Comparison of ENCODE assay signal across 16 mouse cellular contexts in genomic region chr11:115506586-115506985, GRCm38 (mm10). TPM values are rescaled to one million over a fixed set of nuclear protein-coding genes. Genes with fewer than 3 reads are reported as not detected.
A peak's percentile ranks its signal among the peaks of the same experiment; 100 is the strongest.
DNase-seq lines count a peak whose midpoint lies in the region; ATAC-seq and TF ChIP-seq lines count a peak whose summit lies in the region.
"Had no signal": no experiment of that assay in that cellular context is flagged by ENCODE, and none has a peak within 500 bp of the region (broad histone marks: within the 10 kb centered on the region; RNA-seq: fewer than 3 reads in every experiment).

No protein-coding gene starts in this region.

- no peak overlapping the region for H3K9ac ChIP-seq in heart, embryonic 16.5 days (ENCODE audit: low read length)
- H3K9ac ChIP-seq in heart, adult 2 months (ENCODE audit: low read depth, low read length): no peak overlapping the region
- H3K9ac ChIP-seq in CH12.LX (ENCODE audit: insufficient read depth, low read depth): no peak overlapping the region
- peak overlapping the region; percentile 57 for H3K9ac ChIP-seq in liver, embryonic 15.5 days
- H3K9ac ChIP-seq: hindbrain, embryonic 15.5 days had no signal

- no peak for TF ChIP-seq CTCF in heart, adult 2 months (IDR thresholded peaks at IDR 0.05)
- TF ChIP-seq CTCF in CH12.LX (conservative IDR thresholded peaks at IDR 0.05 in 1 of 2, IDR thresholded peaks at IDR 0.05 in 1 of 2; ENCODE audit: low read depth in 2 of 2, low read length in 2 of 2): no peak

- H3K4me1 ChIP-seq in heart, embryonic 16.5 days (ENCODE audit: control insufficient read depth, insufficient read depth, low read length): peaks cover 48% of the 10 kb centered on the region
- peaks cover 11% of the 10 kb centered on the region for H3K4me1 ChIP-seq in heart, adult 2 months (ENCODE audit: control insufficient read depth, insufficient read depth, low read length)
- peaks cover 36 to 69% of the 10 kb centered on the region in 2 experiments for H3K4me1 ChIP-seq in CH12.LX (ENCODE audit: control insufficient read depth in 1 of 2, insufficient read depth in 2 of 2)
- peaks cover 70% of the 10 kb centered on the region for H3K4me1 ChIP-seq in liver, embryonic 15.5 days (replicated peaks)
- H3K4me1 ChIP-seq in limb, embryonic 10.5 days: peaks cover 29% of the 10 kb centered on the region

- WGBS in heart, embryonic 16.5 days: 35% methylated on average over 3 of the region's 3 CpGs
- 47% methylated on average over 3 of the region's 3 CpGs for WGBS in heart, adult 2 months
- 17% methylated on average over 3 of the region's 3 CpGs for WGBS in liver, embryonic 15.5 days (ENCODE audit: insufficient replicate concordance)
- WGBS in limb, embryonic 10.5 days: 84% methylated on average over 3 of the region's 3 CpGs

- no peaks in the 10 kb centered on the region for H3K27me3 ChIP-seq in heart, embryonic 16.5 days (ENCODE audit: control insufficient read depth, insufficient read depth, low read length)
- no peaks in the 10 kb centered on the region for H3K27me3 ChIP-seq in heart, adult 2 months (ENCODE audit: control insufficient read depth, insufficient read depth, low read length)
- H3K27me3 ChIP-seq in CH12.LX (replicated peaks): no peaks in the 10 kb centered on the region
- no peaks in the 10 kb centered on the region for H3K27me3 ChIP-seq in liver, embryonic 15.5 days
- no peaks in the 10 kb centered on the region for H3K27me3 ChIP-seq in limb, embryonic 10.5 days (ENCODE audit: low read depth, poor library complexity, severe bottlenecking)
- H3K27me3 ChIP-seq: hindbrain, embryonic 15.5 days had no signal

- H3K9me3 ChIP-seq in heart, embryonic 16.5 days (replicated peaks; ENCODE audit: control insufficient read depth, low read length): no peaks in the 10 kb centered on the region
- no peaks in the 10 kb centered on the region for H3K9me3 ChIP-seq in CH12.LX (replicated peaks; ENCODE audit: low read length)
- H3K9me3 ChIP-seq in liver, embryonic 15.5 days (replicated peaks): no peaks in the 10 kb centered on the region
- no peaks in the 10 kb centered on the region for H3K9me3 ChIP-seq in limb, embryonic 10.5 days (replicated peaks)
- H3K9me3 ChIP-seq: hindbrain, embryonic 15.5 days had no signal

- peaks cover 1% of the 10 kb centered on the region; the same call in 1 of the 2 replicates for H3K79me2 ChIP-seq in heart, adult 2 months (replicated peaks; ENCODE audit: control insufficient read depth, insufficient read depth, low read length)
- H3K79me2 ChIP-seq in CH12.LX (replicated peaks; ENCODE audit: control insufficient read depth, extremely low read depth, insufficient read depth, poor library complexity, severe bottlenecking): peaks cover 90% of the 10 kb centered on the region

- intact Hi-C loops in heart, adult 2 months (cut with DNase I): no loop called here

- H3K4me2 ChIP-seq in heart, embryonic 16.5 days (ENCODE audit: low read depth, low read length): no peak overlapping the region
- H3K4me2 ChIP-seq in CH12.LX (ENCODE audit: insufficient read depth, low read depth, poor library complexity, severe bottlenecking): no peak overlapping the region
- H3K4me2 ChIP-seq in liver, embryonic 15.5 days: peak overlapping the region; percentile 72
- H3K4me2 ChIP-seq: hindbrain, embryonic 15.5 days had no signal

- in situ Hi-C loops in CH12.LX (cut with MboI; ENCODE audit: low pct_ligation_motif_present, low pct_unique_long_range_greater_than_20kb, low sequenced_read_pairs): loop anchor here (10.0 kb wide), 1 partner anchor 208 kb away; no protein-coding TSS in a partner anchor

- dilution Hi-C loops in CH12.LX (cut with MboI; ENCODE audit: extremely low pct_ligation_motif_present, extremely low pct_unique_long_range_greater_than_20kb, low sequenced_read_pairs): no loop called here

- peaks cover 14% of the 10 kb centered on the region for H3K36me3 ChIP-seq in heart, embryonic 16.5 days (ENCODE audit: control insufficient read depth, insufficient read depth)
- no peaks in the 10 kb centered on the region for H3K36me3 ChIP-seq in heart, adult 2 months (ENCODE audit: control insufficient read depth, insufficient read depth, low read length)
- H3K36me3 ChIP-seq in CH12.LX (replicated peaks in 1 of 2; ENCODE audit: control insufficient read depth in 1 of 2, insufficient read depth in 1 of 2, low read length in 1 of 2): peaks cover 23 to 75% of the 10 kb centered on the region in 2 experiments
- H3K36me3 ChIP-seq in liver, embryonic 15.5 days (replicated peaks): peaks cover 34% of the 10 kb centered on the region
- H3K36me3 ChIP-seq in limb, embryonic 10.5 days: peaks cover 68% of the 10 kb centered on the region

- ATAC-seq in heart, embryonic 16.5 days (replicated peaks; ENCODE audit: extremely low read depth, insufficient read depth, low FRiP score): peak; percentile 30; the same call in 1 of the 2 replicates
- ATAC-seq in liver, embryonic 15.5 days (ENCODE audit: insufficient read depth): peak; percentile 74
- ATAC-seq in frontal cortex, adult (ENCODE audit: low TSS enrichment): no peak

- H3K27ac ChIP-seq in heart, embryonic 16.5 days (ENCODE audit: low read length): peak overlapping the region; percentile 67
- H3K27ac ChIP-seq in heart, adult 2 months: no peak overlapping the region
- 0 out of 2 replicates have a peak overlapping the region, but pooled peaks have one; percentile 6 for H3K27ac ChIP-seq in CH12.LX (ENCODE audit: insufficient read depth, low read depth)
- H3K27ac ChIP-seq in liver, embryonic 15.5 days (replicated peaks): peak overlapping the region; percentile 89
- H3K27ac ChIP-seq in limb, embryonic 10.5 days: no peak overlapping the region
- H3K27ac ChIP-seq: hindbrain, embryonic 15.5 days had no signal

- DNase-seq in heart, adult 2 months: no peak
- DNase-seq in CH12.LX (ENCODE audit: extremely low read depth): no peak
- DNase-seq in c-Kit-positive CD71-positive TER-119-positive erythroid progenitor cells, embryonic 14.5 days (ENCODE audit: low spot score): peak; percentile 61
- no peak for DNase-seq in limb, embryonic 10.5 days (ENCODE audit: low spot score)
- DNase-seq: cerebellum, adult 18-20 months; embryo, embryonic 11 days; gastrocnemius, postnatal 36 days; kidney, adult 18-20 months; right cerebral cortex, adult 18-20 months had no signal

- no peak overlapping the region for H3K4me3 ChIP-seq in heart, embryonic 16.5 days (ENCODE audit: low read length)
- no peak overlapping the region for H3K4me3 ChIP-seq in heart, adult 2 months
- no peak overlapping the region for H3K4me3 ChIP-seq in CH12.LX (replicated peaks in 1 of 3; ENCODE audit: low read depth in 2 of 3, low read length in 2 of 3, poor library complexity in 1 of 3)
- H3K4me3 ChIP-seq in liver, embryonic 15.5 days (replicated peaks): peak overlapping the region; percentile 34
- no peak overlapping the region for H3K4me3 ChIP-seq in limb, embryonic 10.5 days
- H3K4me3 ChIP-seq: hindbrain, embryonic 15.5 days had no signal

- TF ChIP-seq RAD21 in CH12.LX (IDR thresholded peaks at IDR 0.05; ENCODE audit: low read depth, low read length): no peak

- TF ChIP-seq POLR2A in heart, adult 2 months (IDR thresholded peaks at IDR 0.05; ENCODE audit: insufficient read depth, low read depth, low read length): no peak
- TF ChIP-seq POLR2A in CH12.LX (IDR thresholded peaks at IDR 0.05; ENCODE audit: low read depth, low read length): no peak

- TF ChIP-seq EP300 in heart, adult 2 months (IDR thresholded peaks at IDR 0.05; ENCODE audit: insufficient read depth, low read depth, low read length): no peak
- no peak for TF ChIP-seq EP300 in CH12.LX (IDR thresholded peaks at IDR 0.05; ENCODE audit: low read length)

RNA-seq across cellular contexts. Expression of gene Jpt1, which starts 7.6 kb away (rescaled TPM):
- 523 and 525 TPM in 2 replicates for polyA plus RNA-seq in heart, embryonic 16.5 days (2015; fragmentation: Nextera tagmentation; extraction: Ambion mirVana)
- total RNA-seq in heart, adult 2 months (2021): 100 to 1,000 TPM; 110 TPM
- 116 and 124 TPM in 2 replicates for polyA plus RNA-seq in heart, adult 2 months (2012; rRNA removed)
- total RNA-seq in CH12.LX (2012; rRNA removed): 294 and 358 TPM in 2 replicates
- 439 and 448 TPM in 2 replicates for total RNA-seq in CH12.LX (2014; rRNA removed)
- polyA plus RNA-seq in CH12.LX (2012; ENCODE audit: insufficient read length, low read depth): 432 and 479 TPM in 2 replicates
- 233 and 234 TPM in 2 replicates for polyA plus RNA-seq in liver, embryonic 15.5 days (2015; fragmentation: Nextera tagmentation; extraction: Ambion mirVana)
- 483 and 492 TPM in 2 replicates for polyA plus RNA-seq in limb, embryonic 10.5 days (2016; fragmentation: Nextera tagmentation; extraction: Ambion mirVana)

RNA-seq across cellular contexts. Expression of gene Nt5c, which starts 14.9 kb away (rescaled TPM):
- polyA plus RNA-seq in heart, embryonic 16.5 days (2015; fragmentation: Nextera tagmentation; extraction: Ambion mirVana): 60.1 and 64.9 TPM in 2 replicates
- total RNA-seq in heart, adult 2 months (2021): 10 to 100 TPM; 10.9 to 12.9 TPM
- polyA plus RNA-seq in heart, adult 2 months (2012; rRNA removed): 11.7 and 12.4 TPM in 2 replicates
- total RNA-seq in CH12.LX (2012; rRNA removed) (151 and 154 TPM in 2 replicates), CH12.LX (2014; rRNA removed) (59.8 and 65.3 TPM in 2 replicates)
- polyA plus RNA-seq in CH12.LX (2012; ENCODE audit: insufficient read length, low read depth): 175 and 190 TPM in 2 replicates
- polyA plus RNA-seq in liver, embryonic 15.5 days (2015; fragmentation: Nextera tagmentation; extraction: Ambion mirVana): 38.1 and 41.9 TPM in 2 replicates
- polyA plus RNA-seq in limb, embryonic 10.5 days (2016; fragmentation: Nextera tagmentation; extraction: Ambion mirVana): 66.2 and 83.5 TPM in 2 replicates

RNA-seq across cellular contexts. Expression of gene Sumo2, which starts 29.5 kb away (rescaled TPM):
- polyA plus RNA-seq in heart, embryonic 16.5 days (2015; fragmentation: Nextera tagmentation; extraction: Ambion mirVana): 556 and 599 TPM in 2 replicates
- total RNA-seq in heart, adult 2 months (2021): 100 to 1,000 TPM; 168 to 177 TPM
- 64.7 and 126 TPM in 2 replicates for polyA plus RNA-seq in heart, adult 2 months (2012; rRNA removed)
- total RNA-seq in CH12.LX (2012; rRNA removed): 480 and 623 TPM in 2 replicates
- total RNA-seq in CH12.LX (2014; rRNA removed): 1,752 and 1,801 TPM in 2 replicates
- 960 and 1,020 TPM in 2 replicates for polyA plus RNA-seq in CH12.LX (2012; ENCODE audit: insufficient read length, low read depth)
- polyA plus RNA-seq in liver, embryonic 15.5 days (2015; fragmentation: Nextera tagmentation; extraction: Ambion mirVana): 301 and 355 TPM in 2 replicates
- 1,406 and 1,458 TPM in 2 replicates for polyA plus RNA-seq in limb, embryonic 10.5 days (2016; fragmentation: Nextera tagmentation; extraction: Ambion mirVana)

RNA-seq across cellular contexts. Expression of gene Armc7, which starts 31.1 kb away (rescaled TPM):
- polyA plus RNA-seq in heart, embryonic 16.5 days (2015; fragmentation: Nextera tagmentation; extraction: Ambion mirVana): 5.4 and 6.2 TPM in 2 replicates
- total RNA-seq in heart, adult 2 months (2021): 1 to 10 TPM; 1.9 to 2.7 TPM
- 2.3 and 3.3 TPM in 2 replicates for polyA plus RNA-seq in heart, adult 2 months (2012; rRNA removed)
- 8.7 and 8.9 TPM in 2 replicates for total RNA-seq in CH12.LX (2012; rRNA removed)
- total RNA-seq in CH12.LX (2014; rRNA removed): 6.0 and 7.5 TPM in 2 replicates
- 12.5 TPM in 2 replicates for polyA plus RNA-seq in CH12.LX (2012; ENCODE audit: insufficient read length, low read depth)
- polyA plus RNA-seq in liver, embryonic 15.5 days (2015; fragmentation: Nextera tagmentation; extraction: Ambion mirVana): 3.3 and 3.5 TPM in 2 replicates
- 7.0 and 9.9 TPM in 2 replicates for polyA plus RNA-seq in limb, embryonic 10.5 days (2016; fragmentation: Nextera tagmentation; extraction: Ambion mirVana)

RNA-seq across cellular contexts. Expression of gene Slc16a5, which starts 44.3 kb away (rescaled TPM):
- 4.1 and 12.9 TPM in 2 replicates for polyA plus RNA-seq in heart, embryonic 16.5 days (2015; fragmentation: Nextera tagmentation; extraction: Ambion mirVana)
- not detected for total RNA-seq in heart, adult 2 months (2021)
- 0.06 and 0.18 TPM in 2 replicates for polyA plus RNA-seq in heart, adult 2 months (2012; rRNA removed)
- 0.46 and 0.51 TPM in 2 replicates for total RNA-seq in CH12.LX (2012; rRNA removed)
- not detected in 2 replicates for total RNA-seq in CH12.LX (2014; rRNA removed)
- 0.68 and 0.71 TPM in 2 replicates for polyA plus RNA-seq in CH12.LX (2012; ENCODE audit: insufficient read length, low read depth)
- polyA plus RNA-seq in liver, embryonic 15.5 days (2015; fragmentation: Nextera tagmentation; extraction: Ambion mirVana): 0.08 and 0.15 TPM in 2 replicates
- 0.23 and 0.25 TPM in 2 replicates for polyA plus RNA-seq in limb, embryonic 10.5 days (2016; fragmentation: Nextera tagmentation; extraction: Ambion mirVana)
- total RNA-seq: left cerebral cortex, adult 18-20 months; monocyte, adult 5-6 weeks had no signal
- polyA plus RNA-seq: frontal cortex, adult 2 months had no signal

Comparison
In these comparisons a context has a peak if more than half of its experiments do, and no peak if none do; other contexts are left out.
1. H3K27ac ChIP-seq: peak in heart, embryonic 16.5 days (single experiment), CH12.LX (single experiment) and liver, embryonic 15.5 days (single experiment); none in heart, adult 2 months (single experiment) and limb, embryonic 10.5 days (single experiment).